Mouse (Mus musculus): ENCODE measurements around the gene Cfap45. TPM values are rescaled to one million over a fixed set of nuclear protein-coding genes. Genes with fewer than 3 reads are reported as not detected.

The Cfap45 gene
- polyA plus RNA-seq, 1 experiment from 2014 or later: 4.6 TPM

DNA sequence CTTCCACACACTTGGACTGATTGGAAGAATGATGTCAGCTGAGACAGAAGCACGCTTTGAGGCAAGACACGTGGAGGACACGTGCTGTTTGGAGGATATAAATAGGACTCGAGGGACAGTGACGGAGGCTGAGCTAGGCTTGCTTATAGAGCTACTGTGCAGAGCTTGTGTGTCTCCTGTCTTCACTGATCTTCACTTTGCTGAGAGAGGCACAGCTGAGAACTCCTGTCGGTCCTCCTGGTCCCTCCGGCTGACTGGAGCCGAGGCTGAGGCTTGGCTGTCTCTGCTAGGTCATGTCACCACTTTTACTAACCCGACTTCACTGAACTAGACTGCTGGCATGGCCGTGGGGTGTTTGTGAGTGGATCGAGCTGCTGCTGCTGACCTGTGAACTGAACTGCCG is 3.1 kb downstream of the Cfap45 start:
- H3K27ac ChIP-seq (replicated peaks): no peak overlapping the region; the same call in 1 of the 2 replicates
- no peak overlapping the region for H3K9ac ChIP-seq (ENCODE audit: low read length)
- H3K9me3 ChIP-seq (ENCODE audit: control insufficient read depth, low read length): no peaks in the 10 kb centered on the region
- no peak for DNase-seq (ENCODE audit: low spot score)
- no peaks in the 10 kb centered on the region for H3K4me1 ChIP-seq (replicated peaks; ENCODE audit: control insufficient read depth, insufficient read depth)
- WGBS: 38% methylated on average over 12 of the region's 12 CpGs
- no peak overlapping the region for H3K4me3 ChIP-seq (ENCODE audit: low read depth, low read length)
- ATAC-seq (ENCODE audit: low FRiP score, low TSS enrichment): no peak
- TF ChIP-seq EP300 (optimal IDR thresholded peaks at IDR 0.05) (no peak), CTCF (IDR thresholded peaks at IDR 0.05; ENCODE audit: low read depth) (no peak)
- no peaks in the 10 kb centered on the region for H3K27me3 ChIP-seq (ENCODE audit: control insufficient read depth, insufficient read depth, low read length)
- H3K36me3 ChIP-seq (ENCODE audit: control insufficient read depth, insufficient read depth, low read length): no peaks in the 10 kb centered on the region
- no peak overlapping the region for H3K4me2 ChIP-seq (replicated peaks; ENCODE audit: low read depth)

GRCm38 (mm10) chr1:172525027-172525764 is 4.6 kb downstream of the Cfap45 start:
- no peaks in the 10 kb centered on the region for H3K9me3 ChIP-seq (ENCODE audit: control insufficient read depth, low read length)

DNA sequence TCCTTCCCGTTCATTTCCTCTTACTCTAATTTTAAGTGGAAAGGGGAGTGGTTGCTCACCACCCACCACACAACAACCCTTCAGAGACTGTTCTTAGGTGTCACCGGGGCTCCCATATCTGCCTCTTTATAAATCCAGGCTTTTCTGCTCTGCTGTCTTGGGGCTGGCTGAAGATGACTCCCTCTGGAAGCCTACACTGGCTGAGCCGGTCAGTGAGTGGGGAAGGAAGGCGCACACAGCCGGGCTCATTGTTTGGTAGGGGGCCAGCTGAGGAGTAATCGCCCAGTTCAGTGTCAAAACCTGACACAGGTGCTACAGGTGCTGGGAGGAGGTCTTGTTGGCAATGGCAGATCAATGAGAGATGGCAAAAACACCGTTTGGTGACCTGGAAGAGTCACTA is 5.4 kb downstream of the Cfap45 start:
- ATAC-seq (ENCODE audit: low FRiP score, low TSS enrichment) (no peak), DNase-seq (ENCODE audit: low spot score) (peak; percentile 16)
- no peak overlapping the region for H3K4me3 ChIP-seq (ENCODE audit: low read depth, low read length)
- H3K27me3 ChIP-seq (ENCODE audit: control insufficient read depth, insufficient read depth, low read length): no peaks in the 10 kb centered on the region
- H3K36me3 ChIP-seq (ENCODE audit: control insufficient read depth, insufficient read depth, low read length): no peaks in the 10 kb centered on the region
- TF ChIP-seq CTCF (IDR thresholded peaks at IDR 0.05; ENCODE audit: low read depth) (no peak), EP300 (optimal IDR thresholded peaks at IDR 0.05) (no peak)
- H3K9me3 ChIP-seq (ENCODE audit: control insufficient read depth, low read length): no peaks in the 10 kb centered on the region
- H3K4me1 ChIP-seq (replicated peaks; ENCODE audit: control insufficient read depth, insufficient read depth): no peaks in the 10 kb centered on the region
- H3K27ac ChIP-seq (replicated peaks): peak overlapping the region; percentile 71
- H3K4me2 ChIP-seq (replicated peaks; ENCODE audit: low read depth): 0 out of 2 replicates have a peak overlapping the region, but pooled peaks have one; percentile 8
- 61% methylated on average over 7 of the region's 7 CpGs for WGBS
- peak overlapping the region; percentile 8; the same call in 1 of the 2 replicates for H3K9ac ChIP-seq (ENCODE audit: low read length)

More at GRCm38 (mm10) chr1:172525027-172525764, 4.6 kb downstream of the Cfap45 start:
- Histone ChIP-seq H3K36me3 (ENCODE audit: control insufficient read depth, insufficient read depth, low read length) (no peaks in the 10 kb centered on the region), H3K4me2 (replicated peaks; ENCODE audit: low read depth) (no peak overlapping the region), H3K27ac (replicated peaks) (peak overlapping the region; percentile 71), H3K27me3 (ENCODE audit: control insufficient read depth, insufficient read depth, low read length) (no peaks in the 10 kb centered on the region), H3K4me3 (ENCODE audit: low read depth, low read length) (no peak overlapping the region), H3K4me1 (replicated peaks; ENCODE audit: control insufficient read depth, insufficient read depth) (no peaks in the 10 kb centered on the region), H3K9ac (ENCODE audit: low read length) (no peak overlapping the region)
- 26% methylated on average over 15 of the region's 15 CpGs for WGBS
- TF ChIP-seq EP300 (optimal IDR thresholded peaks at IDR 0.05) (no peak), CTCF (IDR thresholded peaks at IDR 0.05; ENCODE audit: low read depth) (peak; percentile 53)
- ATAC-seq (ENCODE audit: low FRiP score, low TSS enrichment) (peak; percentile 22; the same call in 1 of the 2 replicates), DNase-seq (ENCODE audit: low spot score) (peak; percentile 54)

DNA sequence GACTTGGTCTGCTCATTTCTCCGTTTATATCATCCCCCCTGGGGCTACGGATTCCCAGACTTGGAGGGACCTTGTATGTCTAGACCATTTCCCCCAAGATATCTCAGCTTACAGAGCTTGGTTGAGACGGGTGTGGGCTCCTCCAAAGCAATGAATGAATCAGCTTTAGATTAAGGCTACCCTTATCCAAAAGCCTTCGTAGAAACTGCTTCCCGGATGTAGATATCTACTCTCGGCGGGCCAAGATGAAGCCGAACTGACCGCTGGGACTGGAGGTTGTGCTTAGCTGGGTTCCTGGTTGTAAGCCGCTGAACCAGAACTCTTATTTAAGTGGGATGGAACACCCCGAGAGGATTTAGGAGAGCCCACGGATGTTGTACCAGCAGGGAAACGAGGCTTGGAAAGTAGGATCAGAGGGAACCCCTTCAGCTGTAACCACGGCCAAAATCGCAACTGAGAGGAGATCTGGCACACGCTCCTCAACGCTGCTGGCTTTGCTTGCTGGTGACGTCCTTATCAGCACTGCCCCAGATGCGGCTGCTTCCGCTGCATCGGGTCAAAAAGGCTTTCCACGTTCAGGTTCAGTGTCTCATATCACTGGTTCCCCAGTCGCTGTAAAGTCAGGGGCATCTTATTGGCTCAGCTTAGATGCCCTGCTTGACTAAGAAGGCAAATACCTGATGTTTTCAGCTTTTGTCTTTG is 5.9 kb downstream of the Cfap45 start:
- H3K4me3 ChIP-seq (ENCODE audit: low read depth, low read length): no peak overlapping the region
- DNase-seq (ENCODE audit: low spot score): peak; percentile 29

DNA sequence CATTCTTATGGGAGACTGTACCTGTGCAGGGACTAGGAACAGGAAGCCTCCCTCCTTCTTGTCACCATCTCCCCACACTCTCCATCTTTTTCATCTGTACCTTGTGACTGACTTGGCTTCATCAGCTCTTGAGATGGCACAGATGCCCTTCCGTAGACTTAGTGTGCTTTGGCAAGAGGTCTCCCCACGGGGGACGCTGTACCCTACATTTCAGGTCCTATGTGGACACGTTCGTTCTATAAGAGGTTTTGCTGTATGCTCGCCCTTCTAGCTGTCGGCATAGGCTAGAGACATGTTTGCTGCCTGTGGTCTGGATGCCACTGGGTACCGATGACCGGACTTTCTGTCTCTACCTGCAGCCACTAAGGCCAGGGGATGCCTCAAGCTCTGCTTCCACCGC is 6.8 kb downstream of the Cfap45 start:
- 93% methylated on average over 10 of the region's 10 CpGs for WGBS
- Histone ChIP-seq H3K27ac (replicated peaks) (no peak overlapping the region), H3K9ac (ENCODE audit: low read length) (no peak overlapping the region), H3K9me3 (ENCODE audit: control insufficient read depth, low read length) (no peaks in the 10 kb centered on the region), H3K4me1 (replicated peaks; ENCODE audit: control insufficient read depth, insufficient read depth) (0 out of 2 replicates have a peak, but pooled peaks cover 3% of the 10 kb centered on the region), H3K4me3 (ENCODE audit: low read depth, low read length) (no peak overlapping the region), H3K4me2 (replicated peaks; ENCODE audit: low read depth) (no peak overlapping the region), H3K36me3 (ENCODE audit: control insufficient read depth, insufficient read depth, low read length) (no peaks in the 10 kb centered on the region), H3K27me3 (ENCODE audit: control insufficient read depth, insufficient read depth, low read length) (no peaks in the 10 kb centered on the region)
- ATAC-seq (ENCODE audit: low FRiP score, low TSS enrichment) (no peak), DNase-seq (ENCODE audit: low spot score) (no peak)
- TF ChIP-seq EP300 (optimal IDR thresholded peaks at IDR 0.05): no peak

More for the DNA sequence above, 5.9 kb downstream of the Cfap45 start:
- WGBS: 61% methylated on average over 23 of the region's 23 CpGs
- Histone ChIP-seq H3K9me3 (ENCODE audit: control insufficient read depth, low read length) (no peaks in the 10 kb centered on the region), H3K4me2 (replicated peaks; ENCODE audit: low read depth) (0 out of 2 replicates have a peak overlapping the region, but pooled peaks have one; percentile 8), H3K27me3 (ENCODE audit: control insufficient read depth, insufficient read depth, low read length) (no peaks in the 10 kb centered on the region), H3K27ac (replicated peaks) (peak overlapping the region; percentile 71), H3K4me1 (replicated peaks; ENCODE audit: control insufficient read depth, insufficient read depth) (no peaks in the 10 kb centered on the region), H3K36me3 (ENCODE audit: control insufficient read depth, insufficient read depth, low read length) (no peaks in the 10 kb centered on the region), H3K9ac (ENCODE audit: low read length) (no peak overlapping the region; the same call in 1 of the 2 replicates)
- no peak for ATAC-seq (ENCODE audit: low FRiP score, low TSS enrichment)
- TF ChIP-seq EP300 (optimal IDR thresholded peaks at IDR 0.05) (no peak), CTCF (IDR thresholded peaks at IDR 0.05; ENCODE audit: low read depth) (no peak)

All from stomach, postnatal 0 days (tissue).